Mouse (Mus musculus) hindbrain, postnatal 0 days (tissue): ENCODE results near the gene Maob. TPM values are rescaled to one million over a fixed set of nuclear protein-coding genes. Genes with fewer than 3 reads are reported as not detected.
A peak's percentile ranks its signal among the peaks of the same experiment; 100 is the strongest.

Source experiments
- ATAC-seq: fragments of 200-750 bp; cut with Nextera tagmentation; 2 replicates; pipeline ENCODE4 v1.8.0; 2017; ENCODE audit warnings: mild to moderate bottlenecking, moderate TSS enrichment, moderate library complexity
- DNase-seq: peaks from one replicate; pipeline ENCODE4 v3.0.0-alpha.2; 2015; ENCODE audit warnings: low spot score
- H3K27ac ChIP-seq: fragments of 300-500 bp; sonication (generic); 2 replicates; pipeline ENCODE4 v1.5.1; 2014; ENCODE audit warnings: mild to moderate bottlenecking
- H3K27me3 ChIP-seq: fragments of 300-500 bp; sonication (generic); 2 replicates; pipeline ENCODE4 v1.6.1; 2014; ENCODE audit warnings: low read length, mixed read lengths; ENCODE audit not compliant: insufficient read depth
- H3K36me3 ChIP-seq: fragments of 300-500 bp; sonication (generic); 2 replicates; pipeline ENCODE4 v1.6.1; 2014; ENCODE audit warnings: low read length, mixed read lengths; ENCODE audit not compliant: insufficient read depth
- H3K4me1 ChIP-seq: fragments of 300-500 bp; sonication (generic); 2 replicates; pipeline ENCODE4 v1.6.1; 2014; ENCODE audit warnings: antibody characterized with exemption, low read length, mixed read lengths; ENCODE audit not compliant: insufficient read depth
- H3K4me2 ChIP-seq: fragments of 300-500 bp; sonication (generic); 2 replicates; pipeline ENCODE4 v1.6.1; 2014; ENCODE audit warnings: low read depth, mild to moderate bottlenecking, low read length, moderate library complexity, mixed read lengths
- H3K4me3 ChIP-seq: fragments of 300-500 bp; sonication (generic); 2 replicates; pipeline ENCODE4 v1.5.1; 2014; ENCODE audit warnings: low read length
- H3K9ac ChIP-seq: fragments of 300-500 bp; sonication (generic); replicated peaks from 2 replicates; pipeline ENCODE4 v1.6.1; 2014; ENCODE audit warnings: mild to moderate bottlenecking, low read length, moderate library complexity, mixed read lengths
- H3K9me3 ChIP-seq: fragments of 300-500 bp; sonication (generic); 2 replicates; pipeline ENCODE4 v1.6.1; 2016; ENCODE audit warnings: low read length, mixed read lengths
- CTCF ChIP-seq: IDR thresholded peaks from 2 replicates; pipeline ENCODE4 v1.5.1; 2016; ENCODE audit warnings: antibody characterized with exemption, control low read depth, low read depth
- WGBS: fragments of 180-500 bp; shearing (Covaris S2); extraction: QIAGEN DNeasy Blood & Tissue Kit; methylation state at CpG from one replicate; pipeline ENCODE4 v1.1.7; 2014; 5-methylcytosine and 5-hydroxymethylcytosine counted together
- polyA plus RNA-seq: library from polyadenylated mRNA; unstranded; fragments of >200 nt; fragmentation: Nextera tagmentation; extraction: Ambion mirVana; gene quantifications from 2 replicates; pipeline ENCODE4 v1.2.1, GENCODE M21; 2015
- total RNA-seq: library from RNA; depleted of rRNA; stranded (reverse); fragments of >200 nt; gene quantifications from 2 replicates; pipeline ENCODE4 v1.2.3, GENCODE M21; 2014

Maob gene
- total and polyA plus RNA-seq, 2 experiments from 2014 or later = 3.2 to 5.7 TPM

DNA sequence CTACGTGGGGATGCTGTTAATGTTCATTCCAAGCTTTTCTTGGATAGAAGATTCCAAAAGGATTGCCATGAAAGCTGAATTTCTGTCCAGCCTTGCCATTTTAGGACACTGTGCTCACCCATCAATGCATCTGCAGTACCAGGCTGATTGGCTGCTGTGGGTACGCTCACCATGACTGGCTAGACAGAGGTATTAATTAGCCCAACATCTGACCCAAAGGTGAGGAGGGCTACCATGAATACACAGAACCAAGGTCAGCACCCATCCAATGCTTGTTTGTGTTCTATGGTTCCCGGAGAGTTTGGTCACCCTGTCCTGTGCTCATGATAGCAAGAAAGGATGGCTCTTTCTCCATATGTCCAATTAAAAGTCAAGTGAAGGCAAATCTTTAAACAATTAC lies 1.2 kb downstream of the Maob start:
- Histone ChIP-seq H3K27me3 (no peaks in the 10 kb centered on the region), H3K4me3 (no peak overlapping the region), H3K4me1 (no peaks in the 10 kb centered on the region), H3K4me2 (no peak overlapping the region), H3K36me3 (no peaks in the 10 kb centered on the region), H3K27ac (no peak overlapping the region), H3K9ac (no peak overlapping the region), H3K9me3 (no peaks in the 10 kb centered on the region)
- TF ChIP-seq CTCF = no peak
- 89% methylated on average over 3 of the region's 3 CpGs for WGBS
- DNase-seq (no peak), ATAC-seq (no peak)

DNA sequence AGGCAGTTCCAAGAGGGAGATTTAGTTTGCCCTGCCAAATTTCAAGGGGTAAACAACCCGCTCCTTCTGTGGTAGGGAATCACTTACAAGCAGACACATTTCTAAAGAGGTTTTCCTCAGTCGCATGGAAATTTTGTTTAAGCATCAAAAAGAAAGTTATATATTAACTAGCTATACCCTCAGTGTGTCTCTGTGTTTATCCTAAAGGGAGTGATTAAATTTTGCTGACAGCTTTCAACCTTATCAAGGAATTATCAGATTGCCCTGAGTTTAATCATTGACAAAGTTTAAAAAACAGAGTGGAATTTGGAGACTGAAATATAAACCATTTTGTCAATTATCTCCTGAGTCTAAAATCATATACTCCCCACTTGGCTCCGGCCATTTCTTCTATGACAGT lies 5.1 kb downstream of the Maob start:
- H3K27ac ChIP-seq = no peak overlapping the region
- H3K27me3 ChIP-seq = no peaks in the 10 kb centered on the region
- H3K36me3 ChIP-seq = no peaks in the 10 kb centered on the region
- ATAC-seq (no peak), DNase-seq (no peak)
- no peak for TF ChIP-seq CTCF
- no peak overlapping the region for H3K4me3 ChIP-seq
- H3K4me2 ChIP-seq = no peak overlapping the region
- H3K4me1 ChIP-seq = no peaks in the 10 kb centered on the region
- H3K9me3 ChIP-seq = no peaks in the 10 kb centered on the region
- no peak overlapping the region for H3K9ac ChIP-seq
- 66% methylated on average over 3 of the region's 3 CpGs for WGBS

DNA sequence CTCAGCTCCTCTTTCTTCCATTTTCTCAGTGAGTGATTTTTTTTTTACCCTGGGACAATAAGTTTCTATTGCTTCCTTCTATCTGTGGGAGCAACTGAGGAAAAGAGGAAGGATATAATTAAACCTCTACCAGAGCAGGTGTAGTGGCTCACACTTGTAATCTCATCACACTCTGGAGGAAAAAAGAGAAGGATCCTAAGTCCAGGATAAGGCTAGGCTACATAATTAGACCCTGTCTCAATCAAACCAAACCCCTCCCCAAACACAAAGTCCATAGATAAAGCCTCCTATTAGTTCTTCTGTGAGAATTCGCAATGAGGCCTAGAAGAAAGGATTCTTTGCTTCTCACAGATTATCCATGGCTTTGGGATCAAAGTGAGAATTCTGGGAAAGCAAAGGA lies 49.7 kb downstream of the Maob start:
- no peak overlapping the region for H3K9ac ChIP-seq
- 76% methylated on average over 1 of the region's 1 CpGs for WGBS
- DNase-seq = no peak
- H3K4me2 ChIP-seq = no peak overlapping the region
- no peaks in the 10 kb centered on the region for H3K9me3 ChIP-seq
- no peak overlapping the region for H3K27ac ChIP-seq
- H3K4me3 ChIP-seq = no peak overlapping the region
- no peak for TF ChIP-seq CTCF
- no peaks in the 10 kb centered on the region for H3K4me1 ChIP-seq
- no peaks in the 10 kb centered on the region for H3K36me3 ChIP-seq
- ATAC-seq = no peak
- H3K27me3 ChIP-seq = no peaks in the 10 kb centered on the region

- no peaks in the 10 kb centered on the region for H3K36me3 ChIP-seq
- no peak overlapping the region for H3K4me3 ChIP-seq
- H3K4me1 ChIP-seq = no peaks in the 10 kb centered on the region
- DNase-seq (peak; percentile 56), ATAC-seq (no peak)
- WGBS = 69% methylated on average over 4 of the region's 4 CpGs
- TF ChIP-seq CTCF = peak; percentile 56
- H3K9ac ChIP-seq = no peak overlapping the region
- H3K4me2 ChIP-seq = no peak overlapping the region
- no peak overlapping the region for H3K27ac ChIP-seq
- no peaks in the 10 kb centered on the region for H3K27me3 ChIP-seq
- H3K9me3 ChIP-seq = no peaks in the 10 kb centered on the region
Observed at GRCm38 (mm10) chrX:16766156-16766555, 51.0 kb downstream of the Maob start.

DNA sequence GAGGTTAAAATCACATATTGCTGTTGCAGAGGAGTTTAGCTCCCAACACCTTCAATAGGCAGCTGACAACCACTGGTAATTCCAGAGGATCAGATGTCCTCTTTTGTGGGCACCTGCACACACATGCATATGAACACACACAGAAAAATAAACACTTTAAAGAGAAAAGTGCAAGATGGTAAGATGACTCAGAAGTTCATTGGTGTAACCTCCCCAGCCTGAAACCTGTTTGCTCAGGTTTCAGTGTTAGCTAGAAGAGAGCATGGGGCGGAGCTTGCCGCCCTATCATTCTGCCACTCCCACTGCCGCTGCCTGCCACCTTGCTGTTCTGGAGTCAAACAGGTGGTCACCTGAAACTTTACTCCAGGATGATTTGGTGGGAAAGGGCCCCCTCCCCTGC lies 55.7 kb downstream of the Maob start:
- Histone ChIP-seq H3K9ac (no peak overlapping the region), H3K4me3 (no peak overlapping the region), H3K4me1 (no peaks in the 10 kb centered on the region), H3K27ac (no peak overlapping the region), H3K9me3 (no peaks in the 10 kb centered on the region), H3K36me3 (no peaks in the 10 kb centered on the region), H3K27me3 (no peaks in the 10 kb centered on the region), H3K4me2 (no peak overlapping the region)
- 55% methylated on average over 3 of the region's 3 CpGs for WGBS
- DNase-seq = no peak
- TF ChIP-seq CTCF = no peak
- no peak for ATAC-seq

DNA sequence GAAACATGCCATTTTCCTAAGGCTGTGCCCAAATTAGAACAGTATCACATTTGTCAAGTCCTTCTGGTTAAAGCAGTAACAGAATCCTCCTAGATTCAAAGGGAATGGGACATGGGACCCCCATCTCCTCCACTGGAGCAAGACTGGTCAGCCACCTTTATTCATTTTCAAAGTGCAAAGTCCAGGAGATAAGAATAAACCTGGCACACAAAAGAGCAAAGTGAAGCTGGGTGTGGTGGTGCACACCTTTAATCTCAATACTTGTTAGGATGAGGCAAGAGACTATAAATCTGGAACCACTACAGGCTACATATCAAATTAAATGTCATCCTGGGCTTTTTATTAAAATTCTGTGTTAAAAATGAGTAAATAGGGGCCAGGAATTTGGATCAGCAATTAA lies 62.4 kb downstream of the Maob start:
- Histone ChIP-seq H3K4me2 (no peak overlapping the region), H3K9me3 (no peaks in the 10 kb centered on the region), H3K36me3 (no peaks in the 10 kb centered on the region), H3K4me1 (no peaks in the 10 kb centered on the region), H3K27ac (no peak overlapping the region), H3K4me3 (no peak overlapping the region), H3K27me3 (no peaks in the 10 kb centered on the region), H3K9ac (no peak overlapping the region)
- no peak for TF ChIP-seq CTCF
- ATAC-seq = no peak
- no peak for DNase-seq

- DNase-seq = no peak
- Histone ChIP-seq H3K27me3 (no peaks in the 10 kb centered on the region), H3K4me3 (no peak overlapping the region), H3K27ac (no peak overlapping the region), H3K4me2 (no peak overlapping the region), H3K36me3 (no peaks in the 10 kb centered on the region), H3K4me1 (no peaks in the 10 kb centered on the region), H3K9me3 (no peaks in the 10 kb centered on the region), H3K9ac (no peak overlapping the region)
- WGBS = 40% methylated on average over 1 of the region's 1 CpGs
- no peak for TF ChIP-seq CTCF
- no peak for ATAC-seq
Observed at GRCm38 (mm10) chrX:16748932-16749331, 68.2 kb downstream of the Maob start.
